Mouse (Mus musculus): ENCODE measurements at regions not wholly inside any gene's neighbourhood (a gene's known extent, or its start where the extent isn't known, plus 50 kb on each side); places are given as distances from the start of the nearest gene placed in this dataset.

DNA sequence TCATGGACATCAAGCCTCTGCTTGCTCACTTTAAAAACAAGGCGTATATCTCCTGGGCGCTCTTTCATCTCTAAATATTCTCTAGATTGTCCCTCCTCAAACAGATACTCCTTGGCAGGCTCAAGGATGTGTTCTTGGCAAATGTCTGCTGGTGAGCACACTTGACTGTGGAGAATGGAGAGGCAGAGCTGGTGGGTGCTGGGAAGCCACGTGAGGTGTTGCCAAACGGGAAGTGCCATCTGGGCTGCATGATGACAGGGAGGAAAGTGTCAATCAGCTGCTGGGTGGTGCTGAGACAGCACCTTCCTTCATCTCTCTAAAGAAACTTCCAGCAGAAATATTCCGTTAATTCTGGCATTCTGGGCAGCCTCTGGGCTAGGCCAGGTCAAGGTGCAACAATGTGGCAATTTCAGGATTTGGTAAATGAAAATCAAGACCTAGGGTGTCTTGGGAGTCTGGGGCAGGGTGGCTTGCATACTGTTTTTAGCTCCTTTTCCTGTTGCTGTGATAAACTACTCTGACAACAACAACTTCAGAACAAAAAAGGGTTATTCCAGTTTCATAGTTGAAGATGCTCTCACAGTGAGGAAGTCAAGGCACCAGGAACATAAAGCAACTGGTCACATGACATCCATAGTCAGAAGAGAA is 208.6 kb downstream of the Rplp1 start:
- peak; percentile 38 to 46 for DNase-seq

DNA sequence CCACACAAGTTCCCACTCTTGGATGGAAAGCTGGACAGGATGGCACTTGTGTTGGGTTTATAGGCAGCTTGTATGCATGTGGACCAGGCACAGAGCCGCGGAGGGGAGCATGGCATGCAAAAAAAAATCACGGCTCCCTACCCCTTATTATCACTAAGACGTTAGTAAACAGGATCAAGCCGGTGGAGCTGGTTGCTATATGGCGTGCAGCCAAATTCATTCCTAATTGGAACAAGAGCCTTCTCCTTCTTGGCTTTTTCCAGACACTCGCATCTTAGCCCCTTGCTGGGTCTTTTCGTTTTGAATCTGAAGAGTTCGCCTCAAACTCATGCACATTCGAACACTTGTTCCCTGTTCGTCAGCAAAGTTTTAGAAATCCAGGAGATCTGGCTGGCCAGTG is 211.0 kb downstream of the Rplp1 start:
- DNase-seq = no peak

DNA sequence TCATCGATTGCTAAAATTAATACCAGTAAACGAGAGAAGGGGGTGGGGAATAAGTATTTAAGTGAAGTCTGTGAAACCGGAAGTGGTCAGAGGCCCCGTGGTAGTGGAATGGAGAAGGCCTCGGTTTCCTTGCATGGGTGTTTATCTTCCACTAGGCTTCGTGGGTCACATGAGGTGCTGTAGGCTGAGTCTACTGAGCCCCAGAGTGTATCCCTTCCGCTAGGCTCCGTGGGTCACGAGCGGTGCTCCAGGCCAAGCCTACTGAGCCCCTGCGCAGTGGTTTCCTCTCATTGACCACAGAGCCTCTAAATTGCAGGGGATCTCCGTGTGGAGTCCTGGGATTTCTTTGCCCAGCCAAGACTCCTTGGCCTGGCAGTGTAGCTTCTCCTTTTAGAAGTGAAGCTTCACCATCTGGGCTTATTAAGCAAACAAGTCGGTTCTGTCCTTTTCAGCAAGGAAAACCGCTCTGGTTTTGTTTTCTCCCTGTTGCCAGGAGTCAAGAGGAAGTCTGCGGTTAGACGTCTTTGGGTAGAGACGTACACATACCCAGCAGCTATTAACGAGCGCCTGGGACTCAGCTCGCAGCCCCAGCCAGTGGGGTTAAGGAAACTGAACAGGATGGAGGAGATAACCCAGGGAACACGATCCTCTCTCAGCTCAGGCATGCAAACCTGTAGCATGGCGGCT is 211.9 kb downstream of the Rplp1 start:
- DNase-seq = peak; percentile 82 to 83

DNA sequence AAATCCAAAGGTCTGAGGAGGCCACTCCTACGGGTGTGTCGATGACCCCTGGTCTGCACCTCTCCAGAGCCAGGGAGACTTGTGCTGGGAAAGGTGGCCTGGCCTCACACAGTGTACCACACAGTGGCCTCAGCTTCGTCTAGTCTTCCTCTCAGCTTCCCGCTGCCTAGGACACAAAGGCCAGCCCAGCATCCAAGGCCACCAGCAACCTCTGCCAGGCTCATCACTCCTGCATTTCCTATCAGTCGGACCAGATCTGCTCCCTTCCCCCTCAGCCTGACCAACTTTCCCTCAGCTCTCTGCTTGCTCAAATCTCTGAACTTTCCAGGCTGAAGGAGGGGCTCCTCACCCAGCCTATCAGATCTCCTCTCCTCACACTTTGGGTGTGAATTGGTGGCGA is 213.8 kb downstream of the Rplp1 start:
- DNase-seq = no peak

DNA sequence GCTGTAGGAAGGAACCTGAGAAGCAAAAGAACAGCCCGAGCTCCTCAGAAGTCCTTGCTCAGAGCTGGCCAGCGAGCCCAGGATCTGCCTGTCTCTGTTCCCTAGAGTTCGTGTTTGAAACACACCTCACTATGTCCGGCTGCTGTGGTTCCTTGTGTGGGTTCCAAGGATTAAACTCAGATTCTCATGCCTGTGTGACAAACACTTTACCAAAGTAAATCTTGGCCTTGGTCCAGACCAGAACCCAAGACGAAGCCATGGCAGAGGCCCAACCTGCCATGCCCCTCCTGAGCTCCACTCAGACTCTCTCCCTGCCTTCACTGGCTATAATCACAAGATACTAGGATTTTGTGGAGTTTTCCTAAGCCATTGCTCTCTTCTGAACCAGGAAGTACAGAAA is 214.7 kb downstream of the Rplp1 start:
- no peak for DNase-seq

DNA sequence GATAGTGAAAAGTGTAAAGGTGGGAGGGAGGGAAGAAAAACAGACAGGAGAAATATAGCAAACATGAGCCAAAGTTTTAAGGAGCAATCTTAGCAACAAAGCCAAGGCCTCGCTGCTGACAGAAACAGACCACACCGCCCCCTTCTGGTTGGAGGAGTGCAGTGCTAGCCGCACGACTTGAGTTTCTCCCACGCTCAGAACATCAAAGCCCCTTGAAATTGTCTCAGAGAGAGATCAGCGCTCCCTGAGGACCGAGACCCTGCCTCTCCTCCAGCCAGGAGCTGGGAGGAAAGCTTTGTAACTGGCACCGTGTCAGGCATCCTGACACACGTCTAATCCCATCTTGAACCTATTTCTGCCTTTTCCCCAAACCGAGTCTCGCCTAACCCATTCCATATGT is 216.4 kb downstream of the Rplp1 start:
- peak; percentile 89 for DNase-seq

DNA sequence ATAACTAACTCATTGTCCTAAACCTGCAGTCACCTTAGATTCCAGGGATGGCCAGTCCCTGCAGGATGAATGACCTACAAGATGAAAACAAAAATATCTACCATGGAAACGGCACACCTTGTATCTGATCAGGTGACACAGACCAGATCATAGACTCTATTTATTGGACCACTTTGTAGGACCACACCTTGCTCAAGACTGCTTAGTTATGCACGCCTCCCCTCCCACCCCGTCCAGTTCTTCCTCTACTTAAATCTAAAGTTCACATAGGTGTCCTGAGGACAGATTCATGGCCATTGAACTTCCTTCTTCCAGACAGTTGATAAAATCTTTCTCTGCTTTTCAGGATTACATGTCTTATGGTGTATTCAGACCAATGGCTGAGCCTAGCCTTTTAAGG is 217.5 kb downstream of the Rplp1 start:
- DNase-seq = no peak

DNA sequence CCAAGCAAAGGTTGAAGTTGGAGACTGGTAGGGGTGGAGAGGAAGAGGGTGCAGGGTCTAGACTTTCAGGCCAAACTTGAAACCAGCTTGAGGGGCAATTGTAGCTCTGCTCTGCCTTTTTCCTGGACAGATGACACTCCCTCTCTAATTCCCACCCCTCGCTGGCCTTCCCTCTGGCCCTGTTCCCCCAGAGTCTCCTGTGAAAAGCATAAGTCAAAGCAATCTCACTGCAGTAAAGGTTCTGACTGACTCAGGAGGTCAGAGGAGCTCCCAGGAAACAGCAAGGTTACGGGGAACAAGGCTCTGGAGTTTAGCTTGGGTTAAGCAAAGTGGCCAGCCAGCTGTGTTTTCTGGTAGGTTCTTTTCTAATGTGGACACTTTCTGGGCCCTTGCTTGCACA is 218.5 kb downstream of the Rplp1 start:
- no peak for DNase-seq

DNA sequence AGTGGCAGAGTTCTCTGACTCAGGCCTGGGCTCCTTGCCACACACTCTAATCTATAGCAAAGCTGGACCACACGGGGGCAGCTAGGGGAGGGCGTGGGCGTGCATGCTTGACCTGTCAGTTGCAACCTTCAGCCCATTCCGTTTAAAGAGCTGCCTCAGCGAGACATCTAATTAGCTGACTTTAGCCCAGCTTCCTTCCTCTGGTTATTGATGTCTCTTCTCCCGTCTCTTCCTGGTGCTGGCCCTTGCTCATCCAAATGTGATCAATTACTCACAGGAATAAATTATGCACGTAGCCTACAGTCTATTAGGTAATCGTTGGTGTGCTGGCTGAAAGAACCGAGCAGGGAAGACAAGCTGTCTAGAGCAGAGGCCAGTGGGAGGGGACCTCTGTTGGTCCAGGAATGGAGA is 219.0 kb downstream of the Rplp1 start:
- DNase-seq = peak; percentile 47 to 48

DNA sequence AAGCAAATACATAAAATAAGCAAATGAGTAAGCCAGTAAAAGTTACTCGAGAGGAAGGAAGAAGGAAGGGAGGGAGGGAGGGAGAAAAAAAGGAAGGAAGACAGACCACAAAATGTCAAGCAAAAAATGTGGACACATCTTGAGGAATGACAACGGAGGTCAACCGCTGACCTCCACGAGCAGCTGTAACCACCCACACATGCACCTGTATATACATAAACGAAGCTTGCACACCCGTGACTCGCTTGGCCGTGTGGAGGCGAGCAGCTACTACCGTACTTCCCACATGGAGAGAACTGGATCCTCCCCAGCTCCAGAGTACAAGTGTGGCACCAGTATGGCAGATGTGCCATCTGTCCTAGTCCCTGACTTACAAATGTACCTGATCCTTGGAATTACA is 220.1 kb downstream of the Rplp1 start:
- DNase-seq = no peak

DNA sequence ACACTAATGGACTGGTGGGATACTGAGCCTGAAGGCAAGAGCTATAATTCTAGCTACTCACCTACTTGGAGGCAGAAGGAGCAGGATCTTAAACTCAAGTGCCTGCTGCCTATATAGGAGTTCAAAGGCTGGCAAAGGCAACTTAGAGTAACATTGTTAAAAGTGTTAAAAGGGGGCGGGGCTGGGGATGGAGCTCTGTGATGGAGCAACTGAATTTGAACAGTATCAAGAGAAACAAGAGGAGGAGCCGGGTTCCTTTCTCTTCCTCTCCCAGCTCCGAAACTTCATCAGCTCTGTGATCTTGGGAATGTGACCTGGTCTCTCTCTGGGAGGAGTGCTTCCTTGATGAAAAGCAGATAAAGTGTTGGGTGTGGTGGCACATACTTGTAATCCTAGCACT is 223.6 kb downstream of the Rplp1 start:
- no peak for DNase-seq

DNA sequence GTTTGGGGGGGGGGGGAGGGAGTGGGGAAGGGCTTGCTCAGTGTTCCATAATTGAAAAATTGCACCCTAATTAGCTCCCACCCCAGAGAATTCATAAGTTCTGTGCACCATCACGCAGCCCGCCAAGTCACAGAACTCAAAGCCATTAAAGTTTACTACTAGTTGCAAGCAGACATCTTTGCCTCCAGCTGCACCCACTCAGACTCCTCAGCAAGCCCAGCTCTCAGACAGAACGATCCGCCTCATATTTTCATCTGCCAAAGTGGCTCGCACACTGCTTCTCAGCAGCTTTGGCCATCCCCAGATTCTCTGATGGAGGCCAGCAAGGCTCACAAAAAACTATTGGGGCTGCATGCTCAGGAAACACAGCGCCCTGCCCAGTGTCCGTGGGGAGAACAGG is 224.4 kb downstream of the Rplp1 start:
- no peak for DNase-seq

DNA sequence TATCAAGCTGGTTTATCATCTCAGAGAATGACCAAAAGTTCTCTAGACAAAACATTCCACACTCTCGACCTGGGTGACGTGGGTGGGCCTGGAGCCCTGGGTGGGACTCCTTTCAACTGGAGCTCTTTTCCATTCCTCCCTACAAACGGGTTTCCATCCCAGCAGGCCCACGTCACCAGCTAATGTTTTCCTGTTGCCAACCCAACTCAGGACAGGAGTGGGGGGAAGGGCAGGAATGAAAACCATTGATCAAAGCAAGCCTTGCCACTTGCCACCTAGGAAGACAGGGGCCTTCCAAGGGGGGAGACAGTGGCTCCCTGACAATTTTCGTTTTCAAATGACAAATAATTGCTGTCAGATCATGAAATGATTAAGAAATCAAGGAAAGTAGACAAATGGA is 224.8 kb downstream of the Rplp1 start:
- DNase-seq = no peak

DNA sequence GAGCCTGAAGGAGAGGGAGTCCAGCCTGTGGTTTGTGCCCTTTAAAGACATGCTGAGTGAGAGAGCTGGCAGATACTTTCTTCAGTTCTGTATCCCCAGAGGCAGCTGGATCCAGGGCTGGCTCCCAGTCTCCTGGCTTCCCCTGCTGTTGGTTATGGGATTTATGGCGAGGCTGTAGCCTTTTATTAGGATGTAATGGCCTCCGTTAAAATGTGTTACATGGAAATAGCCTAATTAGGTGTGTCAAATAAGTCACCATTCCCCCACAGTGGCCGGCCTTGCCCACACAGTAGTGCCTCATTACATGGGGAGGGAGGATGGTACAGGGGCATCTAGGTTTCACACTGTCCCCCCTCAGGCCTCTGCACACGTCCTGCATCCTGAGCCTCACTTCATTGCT is 230.8 kb downstream of the Rplp1 start:
- DNase-seq = no peak

DNA sequence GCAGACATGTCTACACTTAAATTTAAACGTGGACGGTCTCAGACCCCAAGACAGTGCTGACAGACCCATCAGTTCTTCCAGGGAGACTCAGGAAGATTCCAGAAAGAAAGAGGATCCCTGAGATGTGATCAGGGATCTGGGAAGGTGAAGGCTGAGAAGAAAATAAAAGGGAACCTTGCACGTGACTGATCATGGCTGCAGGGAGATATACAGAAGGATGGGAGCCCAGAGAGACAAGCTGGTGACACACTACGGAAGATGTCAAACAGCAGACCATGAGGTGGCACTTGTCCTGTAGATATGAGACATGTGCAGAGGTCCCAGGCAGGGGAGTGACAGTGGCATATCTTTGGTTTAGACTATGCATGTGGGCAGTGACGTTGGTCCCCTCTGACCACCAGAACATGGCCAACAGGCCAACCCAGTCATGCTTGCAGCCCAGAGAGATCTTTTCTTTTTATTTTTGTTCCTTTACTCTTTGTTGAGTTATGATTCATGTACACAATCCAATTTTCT is 231.5 kb downstream of the Rplp1 start:
- DNase-seq = no peak

DNA sequence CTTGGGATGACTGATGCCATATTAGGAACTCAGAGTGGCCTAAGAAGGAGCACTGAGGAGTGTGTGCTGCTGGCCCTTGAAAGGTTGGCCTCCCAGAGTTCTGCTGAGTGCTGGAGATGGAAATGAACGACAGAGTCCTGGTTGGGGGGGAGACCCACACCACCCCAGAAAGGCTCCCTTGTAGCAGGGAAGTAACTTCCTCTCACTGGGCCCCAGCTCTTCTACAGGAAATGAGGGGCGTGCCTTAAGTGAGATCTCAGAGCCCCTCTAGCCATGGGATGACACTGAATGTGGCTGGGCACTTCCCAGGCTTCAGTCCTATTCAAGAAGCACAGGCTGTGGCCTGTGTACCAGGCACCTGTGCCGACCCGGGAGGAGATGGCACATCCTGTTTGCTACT is 232.0 kb downstream of the Rplp1 start:
- peak; percentile 40 to 48 for DNase-seq

DNA sequence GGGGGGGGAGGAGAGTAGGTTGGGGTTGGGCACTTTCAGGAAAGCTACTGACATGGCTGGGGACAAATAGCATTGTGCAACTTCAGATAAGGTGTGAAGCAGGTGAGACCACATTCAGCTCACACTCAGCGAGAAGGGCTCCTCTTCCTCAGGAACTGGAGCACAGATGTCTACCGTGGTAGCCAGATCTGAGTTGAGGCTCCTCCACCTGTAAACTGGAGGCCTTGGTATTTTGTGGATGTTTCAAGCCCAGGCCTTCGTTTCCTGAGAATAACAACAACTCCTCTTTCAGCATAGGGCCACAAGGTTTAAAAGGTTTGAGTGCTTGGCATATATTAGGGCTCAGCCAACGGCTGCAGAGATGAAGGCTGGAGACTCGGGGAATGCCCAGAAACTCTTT is 232.9 kb downstream of the Rplp1 start:
- DNase-seq = no peak

DNA sequence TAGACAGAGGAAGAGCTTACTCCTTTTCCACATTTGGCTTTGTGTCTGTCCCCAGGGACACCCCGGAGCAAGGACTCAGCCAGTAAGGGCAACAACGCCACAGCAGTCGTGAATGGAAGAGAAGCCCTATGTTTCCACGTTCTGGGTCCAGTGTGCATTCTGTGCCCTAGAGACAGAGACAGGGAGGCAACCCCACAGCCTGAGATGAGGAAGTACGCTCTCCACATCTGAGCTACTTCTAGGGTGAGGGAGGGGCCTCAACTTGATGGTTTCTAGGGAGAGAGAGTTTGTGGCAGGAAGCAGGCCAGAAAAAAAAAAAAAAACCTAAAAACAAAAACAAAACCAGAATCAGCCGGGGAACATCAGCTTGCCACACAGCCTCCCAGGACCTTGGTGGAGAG is 233.4 kb downstream of the Rplp1 start:
- DNase-seq = peak; percentile 68 to 69

DNA sequence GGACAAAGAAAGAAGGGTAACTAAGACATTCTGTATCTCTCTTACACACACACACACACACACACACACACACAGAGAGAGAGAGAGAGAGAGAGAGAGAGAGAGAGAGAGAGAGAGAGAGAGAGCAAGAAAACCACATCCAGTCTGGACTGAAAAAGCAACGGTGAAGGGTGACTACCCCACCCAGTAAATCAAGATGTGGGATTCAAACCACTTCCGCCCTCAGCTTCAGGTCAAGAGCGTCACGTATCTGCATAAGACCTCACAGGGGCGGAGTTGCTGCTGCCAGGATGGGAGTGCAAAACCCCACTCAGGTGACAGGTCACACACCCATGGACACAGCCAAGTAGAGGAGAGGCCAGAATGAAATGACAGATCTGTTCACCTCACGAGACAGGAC is 234.7 kb downstream of the Rplp1 start:
- peak; percentile 79 to 82 for DNase-seq

DNA sequence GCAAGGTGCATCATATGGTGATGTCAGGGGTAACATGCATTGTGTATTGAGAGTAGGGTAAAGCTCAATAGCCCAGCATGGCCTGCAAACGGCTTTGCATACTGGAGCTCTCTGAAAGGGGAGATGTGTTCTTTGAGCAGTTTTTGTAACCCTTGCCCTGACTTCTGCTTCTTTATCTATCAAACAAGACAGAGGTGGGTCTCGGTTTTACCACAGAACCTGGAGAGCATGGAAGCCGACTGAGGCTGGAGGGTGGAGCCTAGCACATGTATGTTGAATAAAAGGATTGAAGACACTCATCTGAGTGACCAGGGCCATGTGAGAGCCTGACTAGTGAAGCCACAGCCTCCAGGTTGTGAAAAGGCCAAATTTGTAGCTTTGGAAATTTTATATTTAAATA is 236.7 kb downstream of the Rplp1 start:
- DNase-seq = no peak

DNA sequence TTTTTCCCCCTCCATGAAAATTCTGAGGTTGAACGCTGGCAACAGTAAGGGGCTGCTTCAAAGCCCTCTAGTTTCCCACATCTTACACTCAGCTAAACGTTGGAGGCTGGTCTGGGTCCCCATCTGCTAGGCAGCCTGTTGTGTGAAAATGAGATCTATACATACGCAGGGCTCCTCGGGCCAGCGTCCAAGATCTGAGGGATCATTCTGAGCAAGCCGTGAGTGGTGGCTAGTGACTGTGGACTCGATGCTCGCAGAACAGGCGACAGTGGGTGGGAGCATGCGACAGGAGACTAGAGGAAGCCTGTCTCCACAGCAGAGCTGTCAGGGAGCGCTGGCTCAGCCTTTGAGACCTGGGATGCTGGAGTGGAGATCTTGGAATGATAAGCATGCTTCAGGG is 237.3 kb downstream of the Rplp1 start:
- DNase-seq = no peak

DNA sequence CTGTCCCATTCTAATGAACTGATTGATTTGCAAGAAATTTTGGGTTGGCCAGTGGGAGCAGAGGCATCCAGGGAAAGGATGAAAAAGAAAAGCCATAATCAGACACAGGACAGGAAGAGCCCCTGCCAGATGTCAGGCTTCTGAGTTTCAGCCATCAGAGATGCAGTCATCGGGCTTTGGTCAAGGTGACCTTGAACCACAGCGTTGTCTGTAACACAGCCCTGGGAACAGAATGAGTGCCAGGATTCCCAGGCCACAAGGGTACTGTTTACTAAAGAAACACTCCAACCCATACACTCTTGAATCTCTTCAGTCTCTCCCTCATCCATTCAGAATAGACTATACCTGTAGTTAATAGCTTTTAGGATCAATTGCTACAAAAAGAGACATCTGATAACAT is 239.0 kb downstream of the Rplp1 start:
- no peak for DNase-seq

DNA sequence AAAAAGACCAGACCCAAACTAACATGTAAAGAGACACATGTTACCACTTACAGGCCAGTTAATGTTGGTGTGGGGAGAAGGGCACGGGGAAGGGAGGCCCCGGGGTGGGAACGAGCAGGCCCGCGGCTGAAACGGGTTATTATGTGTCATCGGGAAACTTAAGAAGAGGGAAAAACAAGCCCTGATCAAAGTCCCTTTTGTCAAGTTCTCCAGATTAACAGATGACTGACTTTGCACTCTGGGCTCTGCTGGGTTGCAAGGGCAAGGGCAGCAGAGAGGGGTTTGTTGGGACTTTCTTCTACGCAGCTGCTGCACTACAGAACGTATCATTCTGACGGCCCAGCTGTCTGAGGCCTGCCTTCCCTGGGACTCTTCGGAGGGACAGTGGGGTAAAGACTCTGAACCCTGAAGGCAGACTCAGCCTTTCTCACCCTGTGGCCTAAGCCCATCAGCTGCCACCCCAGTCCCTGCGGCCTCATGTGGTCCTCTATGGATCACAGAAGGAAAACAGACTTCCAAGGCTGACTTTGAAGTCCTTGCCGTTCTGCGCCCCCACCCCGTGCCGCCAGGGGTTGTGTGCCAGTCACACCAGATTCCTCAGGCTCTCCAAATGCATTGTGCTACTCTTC is 240.7 kb downstream of the Rplp1 start:
- no peak for DNase-seq

DNA sequence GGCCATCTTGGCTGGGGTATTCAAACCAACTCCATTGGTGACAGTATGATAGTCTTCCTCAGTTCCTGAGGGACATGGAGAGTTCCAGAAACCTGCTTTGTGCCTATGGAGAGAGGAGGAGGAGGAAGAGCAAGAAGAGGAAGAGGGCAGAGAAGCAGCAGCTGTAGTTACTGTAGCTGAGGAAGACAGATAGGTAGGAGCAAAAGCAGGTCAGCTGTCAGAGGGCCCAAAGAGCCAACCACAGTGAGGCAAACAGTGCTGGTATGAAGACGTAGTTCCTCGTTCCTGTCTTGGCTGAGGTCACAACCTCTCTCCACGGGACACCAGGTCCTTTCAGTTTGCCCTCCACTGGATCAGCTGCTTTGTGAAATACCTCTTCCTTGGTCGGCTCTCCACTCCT is 243.4 kb downstream of the Rplp1 start:
- peak in 1 of 2 experiments; percentile 32 for DNase-seq

Measured in B cell, adult 2 months (primary cell).